Mouse (Mus musculus) liver, embryonic 11.5 days (tissue): ENCODE measurements around the gene Myo6. TPM values are rescaled to one million over a fixed set of nuclear protein-coding genes. Genes with fewer than 3 reads are reported as not detected.
A peak's percentile ranks its signal among the peaks of the same experiment; 100 is the strongest.

ENCODE experiments used
- ATAC-seq: fragments of 200-750 bp; cut with Nextera tagmentation; replicated peaks from 2 replicates; pipeline ENCODE4 v1.8.0; 2017; ENCODE audit warnings: moderate number of reproducible peaks, mild to moderate bottlenecking, moderate TSS enrichment, moderate library complexity; ENCODE audit not compliant: low FRiP score
- DNase-seq: peaks from one replicate; pipeline ENCODE4 v3.0.0-alpha.2; 2017; ENCODE audit warnings: low spot score
- H3K27ac ChIP-seq: fragments of 300-500 bp; sonication (generic); 2 replicates; pipeline ENCODE4 v1.5.1; 2014; ENCODE audit warnings: mild to moderate bottlenecking, low read depth, low read length, control low read depth
- H3K27me3 ChIP-seq: fragments of 300-500 bp; sonication (generic); replicated peaks from 2 replicates; pipeline ENCODE4 v1.6.1; 2014; ENCODE audit warnings: low read length, mixed read lengths; ENCODE audit not compliant: control insufficient read depth, insufficient read depth
- H3K36me3 ChIP-seq: fragments of 300-500 bp; sonication (generic); 2 replicates; pipeline ENCODE4 v1.6.1; 2014; ENCODE audit warnings: mild to moderate bottlenecking, low read length, moderate library complexity, mixed read lengths; ENCODE audit not compliant: control insufficient read depth, insufficient read depth
- H3K4me1 ChIP-seq: fragments of 300-500 bp; sonication (generic); replicated peaks from 2 replicates; pipeline ENCODE4 v1.6.1; 2014; ENCODE audit warnings: low read length, mixed read lengths; ENCODE audit not compliant: control insufficient read depth, insufficient read depth
- H3K4me2 ChIP-seq: fragments of 300-500 bp; sonication (generic); 2 replicates; pipeline ENCODE4 v1.6.1; 2014; ENCODE audit warnings: mild to moderate bottlenecking, control low read depth, moderate library complexity
- H3K4me3 ChIP-seq: fragments of 300-500 bp; sonication (generic); 2 replicates; pipeline ENCODE4 v1.5.1; 2014; ENCODE audit warnings: low read depth, low read length, control low read depth
- H3K9ac ChIP-seq: fragments of 300-500 bp; sonication (generic); 2 replicates; pipeline ENCODE4 v1.6.1; 2014; ENCODE audit warnings: low read depth, low read length, control low read depth
- H3K9me3 ChIP-seq: fragments of 300-500 bp; sonication (generic); 2 replicates; pipeline ENCODE4 v1.6.1; 2016; ENCODE audit warnings: low read length, inconsistent platforms, mixed read lengths; ENCODE audit not compliant: control insufficient read depth
- WGBS: fragments of 180-500 bp; shearing (Covaris S2); extraction: QIAGEN DNeasy Blood & Tissue Kit; methylation state at CpG from one replicate; pipeline ENCODE4 v1.1.7; 2014; 5-methylcytosine and 5-hydroxymethylcytosine counted together
- polyA plus RNA-seq: library from polyadenylated mRNA; unstranded; fragments of >200 nt; fragmentation: Nextera tagmentation; extraction: Ambion mirVana; gene quantifications from 2 replicates; pipeline ENCODE4 v1.2.1, GENCODE M21; 2014

Gene Myo6
- polyA plus RNA-seq, 1 experiment from 2014 or later: 8.2 TPM

- Histone ChIP-seq H3K4me1 (no peaks in the 10 kb centered on the region), H3K4me3 (no peak overlapping the region), H3K27ac (no peak overlapping the region), H3K36me3 (no peaks in the 10 kb centered on the region), H3K9ac (no peak overlapping the region), H3K27me3 (no peaks in the 10 kb centered on the region), H3K9me3 (no peaks in the 10 kb centered on the region), H3K4me2 (peak overlapping the region; percentile 22)
- 50% methylated on average over 7 of the region's 7 CpGs for WGBS
- DNase-seq (no peak), ATAC-seq (no peak)
Measured at GRCm38 (mm10) chr9:80266086-80266485, 101.3 kb downstream of the Myo6 start.

GRCm38 (mm10) chr9:80266507-80266906 is 101.7 kb downstream of the Myo6 start:
- peak overlapping the region; percentile 22 for H3K4me2 ChIP-seq
- no peaks in the 10 kb centered on the region for H3K9me3 ChIP-seq
- no peaks in the 10 kb centered on the region for H3K4me1 ChIP-seq
- H3K9ac ChIP-seq: no peak overlapping the region
- H3K4me3 ChIP-seq: no peak overlapping the region
- no peak overlapping the region for H3K27ac ChIP-seq
- WGBS: 34% methylated on average over 7 of the region's 7 CpGs
- no peak for DNase-seq
- no peaks in the 10 kb centered on the region for H3K27me3 ChIP-seq
- H3K36me3 ChIP-seq: no peaks in the 10 kb centered on the region
- ATAC-seq: no peak

- H3K4me3 ChIP-seq: no peak overlapping the region
- no peaks in the 10 kb centered on the region for H3K36me3 ChIP-seq
- no peaks in the 10 kb centered on the region for H3K9me3 ChIP-seq
- no peak overlapping the region for H3K27ac ChIP-seq
- ATAC-seq: no peak
- H3K4me2 ChIP-seq: no peak overlapping the region
- H3K4me1 ChIP-seq: no peaks in the 10 kb centered on the region
- no peak for DNase-seq
- H3K27me3 ChIP-seq: no peaks in the 10 kb centered on the region
- H3K9ac ChIP-seq: no peak overlapping the region
- 75% methylated on average over 8 of the region's 8 CpGs for WGBS
Measured at GRCm38 (mm10) chr9:80269596-80269995, 104.8 kb downstream of the Myo6 start.

- H3K4me3 ChIP-seq: no peak overlapping the region
- no peaks in the 10 kb centered on the region for H3K9me3 ChIP-seq
- H3K27me3 ChIP-seq: no peaks in the 10 kb centered on the region
- H3K4me2 ChIP-seq: no peak overlapping the region
- ATAC-seq (no peak), DNase-seq (no peak)
- H3K4me1 ChIP-seq: no peaks in the 10 kb centered on the region
- 88% methylated on average over 1 of the region's 1 CpGs for WGBS
- no peak overlapping the region for H3K9ac ChIP-seq
- no peak overlapping the region for H3K27ac ChIP-seq
- H3K36me3 ChIP-seq: no peaks in the 10 kb centered on the region
Measured at GRCm38 (mm10) chr9:80272951-80273350, 108.1 kb downstream of the Myo6 start.

GRCm38 (mm10) chr9:80275053-80275771 is 110.4 kb downstream of the Myo6 start:
- Histone ChIP-seq H3K9ac (no peak overlapping the region), H3K9me3 (no peaks in the 10 kb centered on the region), H3K27ac (no peak overlapping the region), H3K27me3 (no peaks in the 10 kb centered on the region), H3K4me2 (no peak overlapping the region), H3K36me3 (no peaks in the 10 kb centered on the region), H3K4me1 (no peaks in the 10 kb centered on the region), H3K4me3 (no peak overlapping the region)
- 82% methylated on average over 8 of the region's 8 CpGs for WGBS
- ATAC-seq (no peak), DNase-seq (no peak)

- Histone ChIP-seq H3K27me3 (no peaks in the 10 kb centered on the region), H3K9me3 (no peaks in the 10 kb centered on the region), H3K4me2 (no peak overlapping the region), H3K36me3 (no peaks in the 10 kb centered on the region), H3K9ac (no peak overlapping the region), H3K4me3 (no peak overlapping the region), H3K4me1 (no peaks in the 10 kb centered on the region), H3K27ac (no peak overlapping the region)
- DNase-seq (no peak), ATAC-seq (no peak)
- 79% methylated on average over 1 of the region's 1 CpGs for WGBS
Measured at GRCm38 (mm10) chr9:80275772-80276134, 110.9 kb downstream of the Myo6 start.

GRCm38 (mm10) chr9:80277157-80277556 is 112.3 kb downstream of the Myo6 start:
- Histone ChIP-seq H3K27ac (no peak overlapping the region), H3K4me1 (no peaks in the 10 kb centered on the region), H3K9ac (no peak overlapping the region), H3K9me3 (no peaks in the 10 kb centered on the region), H3K36me3 (no peaks in the 10 kb centered on the region), H3K4me2 (no peak overlapping the region), H3K4me3 (no peak overlapping the region), H3K27me3 (no peaks in the 10 kb centered on the region)
- DNase-seq (no peak), ATAC-seq (no peak; the same call in 1 of the 2 replicates)
- 68% methylated on average over 2 of the region's 2 CpGs for WGBS

GRCm38 (mm10) chr9:80277770-80278169 is 112.9 kb downstream of the Myo6 start:
- Histone ChIP-seq H3K4me2 (no peak overlapping the region), H3K4me3 (no peak overlapping the region), H3K4me1 (no peaks in the 10 kb centered on the region), H3K9me3 (no peaks in the 10 kb centered on the region), H3K9ac (no peak overlapping the region), H3K36me3 (no peaks in the 10 kb centered on the region), H3K27ac (no peak overlapping the region), H3K27me3 (no peaks in the 10 kb centered on the region)
- WGBS: 69% methylated on average over 6 of the region's 6 CpGs
- DNase-seq: no peak
- ATAC-seq: peak; percentile 54

GRCm38 (mm10) chr9:80280724-80281123 is 115.9 kb downstream of the Myo6 start:
- no peak for ATAC-seq
- no peak overlapping the region for H3K4me2 ChIP-seq
- H3K9ac ChIP-seq: no peak overlapping the region
- no peaks in the 10 kb centered on the region for H3K4me1 ChIP-seq
- 98% methylated on average over 1 of the region's 1 CpGs for WGBS
- H3K4me3 ChIP-seq: no peak overlapping the region
- H3K9me3 ChIP-seq: no peaks in the 10 kb centered on the region
- no peaks in the 10 kb centered on the region for H3K36me3 ChIP-seq
- H3K27ac ChIP-seq: no peak overlapping the region
- H3K27me3 ChIP-seq: no peaks in the 10 kb centered on the region
- DNase-seq: no peak
